Mouse (Mus musculus): ENCODE data around the gene Vmn1r201.

Vmn1r201 gene

GRCm38 (mm10) chr13:22471623-22472022, at the start of gene Vmn1r201:
Gene Vmn1r201 (plus strand): TSS chr13:22471923.
- DNase-seq (ENCODE audit: inconsistent age in 2 of 2, low spot score in 1 of 2) = no peak

DNA sequence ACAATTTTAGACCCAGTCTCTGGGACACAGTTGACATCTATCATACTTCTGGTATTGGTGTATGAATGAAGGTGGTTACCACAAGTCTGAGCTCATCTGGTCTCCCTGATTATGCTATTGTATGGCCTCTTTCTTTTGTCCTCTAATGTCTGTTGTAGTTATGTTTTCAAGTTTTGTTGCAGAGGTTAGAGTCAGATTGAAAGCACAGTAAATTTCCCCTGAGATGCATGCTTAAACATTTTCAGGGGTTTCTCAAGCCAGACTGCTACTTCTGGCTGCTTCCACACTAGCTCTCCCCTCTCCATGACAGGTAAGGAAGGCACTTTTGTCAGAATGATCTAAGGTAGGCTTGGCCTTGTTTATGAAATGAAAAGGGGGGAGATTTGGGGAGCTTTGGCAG, 16.6 kb upstream of the Vmn1r201 start:
- DNase-seq (ENCODE audit: inconsistent age in 2 of 2, low spot score in 1 of 2) = no peak

- DNase-seq (ENCODE audit: inconsistent age in 2 of 2, low spot score in 1 of 2) = no peak
Measured at GRCm38 (mm10) chr13:22502431-22502830, 30.7 kb downstream of the Vmn1r201 start.

DNA sequence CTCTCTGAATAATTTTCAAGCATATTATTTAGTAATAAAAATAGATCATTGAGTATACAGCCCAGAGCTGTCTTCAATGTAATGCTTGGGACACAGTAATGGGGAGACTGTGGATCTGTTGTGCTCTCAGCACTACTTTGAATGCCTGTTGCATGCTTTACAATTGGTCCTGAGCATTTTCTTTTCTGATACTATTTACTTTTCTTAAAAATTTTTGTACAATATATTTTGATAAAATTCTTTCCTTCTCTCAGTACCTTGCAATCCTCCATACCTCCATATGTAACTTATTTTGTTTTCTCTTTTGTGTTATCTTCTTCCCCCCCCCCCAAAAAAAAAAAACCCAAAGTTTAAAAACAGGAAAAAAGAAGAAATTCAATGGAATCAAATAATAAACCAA, 33.6 kb downstream of the Vmn1r201 start, which contains the start of gene Vmn1r202:
Gene Vmn1r202, minus strand, starts transcription at position 101 of the 400 bp plus-strand sequence.
- no peak for DNase-seq (ENCODE audit: inconsistent age in 2 of 2, low spot score in 1 of 2)

DNA sequence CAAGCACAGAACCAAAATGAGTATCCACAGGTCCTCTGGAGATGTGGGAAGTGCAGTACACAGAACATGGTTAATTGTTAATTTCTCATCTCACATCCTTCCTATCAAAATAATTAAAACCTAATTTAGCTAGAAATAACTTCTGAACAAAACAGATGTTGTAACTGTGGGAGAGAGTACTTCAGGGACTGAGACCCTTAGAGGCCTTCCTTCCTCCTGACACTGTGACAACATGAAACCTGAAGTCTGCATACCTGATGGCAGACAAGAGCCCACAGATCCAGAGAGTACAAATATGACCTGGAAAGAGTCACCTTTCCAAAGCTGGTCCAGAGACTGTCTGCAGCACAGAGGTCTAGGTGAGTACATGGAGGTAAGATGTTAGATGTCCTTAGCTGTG, 46.1 kb downstream of the Vmn1r201 start, which contains the start of gene Vmn1r203:
Gene Vmn1r203, plus strand, starts transcription at position 301 of the 400 bp plus-strand sequence.
- DNase-seq (ENCODE audit: inconsistent age in 2 of 2, low spot score in 1 of 2) = no peak
